Mouse (Mus musculus): Measurements from ENCODE around the gene Myh14. TPM values are rescaled to one million over a fixed set of nuclear protein-coding genes. Genes with fewer than 3 reads are reported as not detected.
A peak's percentile ranks its signal among the peaks of the same experiment; 100 is the strongest.

The Myh14 gene
- polyA plus RNA-seq, 1 experiment from 2014 or later: 33.6 TPM

GRCm38 (mm10) chr7:44596051-44596450 is 74.6 kb downstream of the Myh14 start:
- Histone ChIP-seq H3K36me3 (ENCODE audit: insufficient read depth) (no peaks in the 10 kb centered on the region), H3K9me3 (ENCODE audit: low read depth, low read length) (no peaks in the 10 kb centered on the region), H3K27me3 (ENCODE audit: insufficient read depth, low read length) (peaks cover 38% of the 10 kb centered on the region), H3K9ac (no peak overlapping the region), H3K4me2 (no peak overlapping the region), H3K27ac (ENCODE audit: low read depth) (no peak overlapping the region), H3K4me1 (ENCODE audit: insufficient read depth) (no peaks in the 10 kb centered on the region), H3K4me3 (ENCODE audit: low read depth, low read length) (no peak overlapping the region)
- DNase-seq (no peak), ATAC-seq (ENCODE audit: insufficient read depth) (no peak)
- TF ChIP-seq CTCF (IDR thresholded peaks at IDR 0.05; ENCODE audit: low read depth): no peak
- WGBS: 83% methylated on average over 6 of the region's 6 CpGs

- Histone ChIP-seq H3K27ac (ENCODE audit: low read depth) (no peak overlapping the region), H3K4me2 (no peak overlapping the region), H3K9ac (no peak overlapping the region), H3K4me1 (ENCODE audit: insufficient read depth) (no peaks in the 10 kb centered on the region), H3K36me3 (ENCODE audit: insufficient read depth) (no peaks in the 10 kb centered on the region), H3K4me3 (ENCODE audit: low read depth, low read length) (no peak overlapping the region), H3K27me3 (ENCODE audit: insufficient read depth, low read length) (peaks cover 41% of the 10 kb centered on the region), H3K9me3 (ENCODE audit: low read depth, low read length) (no peaks in the 10 kb centered on the region)
- DNase-seq (no peak), ATAC-seq (ENCODE audit: insufficient read depth) (no peak)
- TF ChIP-seq CTCF (IDR thresholded peaks at IDR 0.05; ENCODE audit: low read depth): no peak
- WGBS: 89% methylated on average over 20 of the region's 20 CpGs
Measured at GRCm38 (mm10) chr7:44595131-44595561, 75.5 kb downstream of the Myh14 start.

GRCm38 (mm10) chr7:44594291-44594690 is 76.4 kb downstream of the Myh14 start:
- no peaks in the 10 kb centered on the region for H3K9me3 ChIP-seq (ENCODE audit: low read depth, low read length)
- no peak for TF ChIP-seq CTCF (IDR thresholded peaks at IDR 0.05; ENCODE audit: low read depth)
- ATAC-seq (ENCODE audit: insufficient read depth) (no peak), DNase-seq (peak; percentile 35)
- H3K27ac ChIP-seq (ENCODE audit: low read depth): no peak overlapping the region
- 57% methylated on average over 6 of the region's 6 CpGs for WGBS
- H3K4me3 ChIP-seq (ENCODE audit: low read depth, low read length): no peak overlapping the region
- H3K36me3 ChIP-seq (ENCODE audit: insufficient read depth): no peaks in the 10 kb centered on the region
- H3K27me3 ChIP-seq (ENCODE audit: insufficient read depth, low read length): peaks cover 43% of the 10 kb centered on the region
- H3K4me1 ChIP-seq (ENCODE audit: insufficient read depth): no peaks in the 10 kb centered on the region
- no peak overlapping the region; the same call in 1 of the 2 replicates for H3K4me2 ChIP-seq
- no peak overlapping the region for H3K9ac ChIP-seq

- Histone ChIP-seq H3K4me3 (ENCODE audit: low read depth, low read length) (no peak overlapping the region), H3K27me3 (ENCODE audit: insufficient read depth, low read length) (peaks cover 48% of the 10 kb centered on the region)
Measured at GRCm38 (mm10) chr7:44593775-44594174, 76.9 kb downstream of the Myh14 start.

GRCm38 (mm10) chr7:44593051-44593450 is 77.6 kb downstream of the Myh14 start:
- DNase-seq (no peak), ATAC-seq (ENCODE audit: insufficient read depth) (no peak)
- TF ChIP-seq CTCF (IDR thresholded peaks at IDR 0.05; ENCODE audit: low read depth): no peak
- no peaks in the 10 kb centered on the region for H3K36me3 ChIP-seq (ENCODE audit: insufficient read depth)
- no peak overlapping the region for H3K27ac ChIP-seq (ENCODE audit: low read depth)
- no peak overlapping the region for H3K4me3 ChIP-seq (ENCODE audit: low read depth, low read length)
- peaks cover 55% of the 10 kb centered on the region for H3K27me3 ChIP-seq (ENCODE audit: insufficient read depth, low read length)
- H3K4me2 ChIP-seq: peak overlapping the region; percentile 26; the same call in 1 of the 2 replicates
- H3K9me3 ChIP-seq (ENCODE audit: low read depth, low read length): no peaks in the 10 kb centered on the region
- no peaks in the 10 kb centered on the region for H3K4me1 ChIP-seq (ENCODE audit: insufficient read depth)
- under 1% methylated on average over 15 of the region's 15 CpGs for WGBS
- no peak overlapping the region for H3K9ac ChIP-seq

More at GRCm38 (mm10) chr7:44593775-44594174, 76.9 kb downstream of the Myh14 start:
- H3K27ac ChIP-seq (ENCODE audit: low read depth): no peak overlapping the region
- H3K4me2 ChIP-seq: peak overlapping the region; percentile 25; the same call in 1 of the 2 replicates
- peak; percentile 21; the same call in 1 of the 2 replicates for TF ChIP-seq CTCF (IDR thresholded peaks at IDR 0.05; ENCODE audit: low read depth)
- DNase-seq (peak; percentile 92), ATAC-seq (ENCODE audit: insufficient read depth) (peak; percentile 35; the same call in 1 of the 2 replicates)
- 0% methylated on average over 22 of the region's 22 CpGs for WGBS
- H3K9me3 ChIP-seq (ENCODE audit: low read depth, low read length): no peaks in the 10 kb centered on the region
- no peak overlapping the region for H3K9ac ChIP-seq
- H3K4me1 ChIP-seq (ENCODE audit: insufficient read depth): no peaks in the 10 kb centered on the region
- H3K36me3 ChIP-seq (ENCODE audit: insufficient read depth): no peaks in the 10 kb centered on the region

GRCm38 (mm10) chr7:44591348-44592116 is 79.1 kb downstream of the Myh14 start:
- H3K4me1 ChIP-seq (ENCODE audit: insufficient read depth): no peaks in the 10 kb centered on the region
- H3K9me3 ChIP-seq (ENCODE audit: low read depth, low read length): no peaks in the 10 kb centered on the region
- peak overlapping the region; percentile 50 for H3K4me3 ChIP-seq (ENCODE audit: low read depth, low read length)
- DNase-seq (no peak), ATAC-seq (ENCODE audit: insufficient read depth) (no peak)
- H3K27me3 ChIP-seq (ENCODE audit: insufficient read depth, low read length): peaks cover 70% of the 10 kb centered on the region
- peak overlapping the region; percentile 99 for H3K4me2 ChIP-seq
- WGBS: under 1% methylated on average over 60 of the region's 60 CpGs
- no peak overlapping the region for H3K27ac ChIP-seq (ENCODE audit: low read depth)
- TF ChIP-seq CTCF (IDR thresholded peaks at IDR 0.05; ENCODE audit: low read depth): no peak
- no peaks in the 10 kb centered on the region for H3K36me3 ChIP-seq (ENCODE audit: insufficient read depth)
- H3K9ac ChIP-seq: peak overlapping the region; percentile 29; the same call in 1 of the 2 replicates
